Mouse (Mus musculus): ENCODE measurements at regions not wholly inside any gene's neighbourhood (a gene's known extent, or its start where the extent isn't known, plus 50 kb on each side); places are given as distances from the start of the nearest gene placed in this dataset.

DNA sequence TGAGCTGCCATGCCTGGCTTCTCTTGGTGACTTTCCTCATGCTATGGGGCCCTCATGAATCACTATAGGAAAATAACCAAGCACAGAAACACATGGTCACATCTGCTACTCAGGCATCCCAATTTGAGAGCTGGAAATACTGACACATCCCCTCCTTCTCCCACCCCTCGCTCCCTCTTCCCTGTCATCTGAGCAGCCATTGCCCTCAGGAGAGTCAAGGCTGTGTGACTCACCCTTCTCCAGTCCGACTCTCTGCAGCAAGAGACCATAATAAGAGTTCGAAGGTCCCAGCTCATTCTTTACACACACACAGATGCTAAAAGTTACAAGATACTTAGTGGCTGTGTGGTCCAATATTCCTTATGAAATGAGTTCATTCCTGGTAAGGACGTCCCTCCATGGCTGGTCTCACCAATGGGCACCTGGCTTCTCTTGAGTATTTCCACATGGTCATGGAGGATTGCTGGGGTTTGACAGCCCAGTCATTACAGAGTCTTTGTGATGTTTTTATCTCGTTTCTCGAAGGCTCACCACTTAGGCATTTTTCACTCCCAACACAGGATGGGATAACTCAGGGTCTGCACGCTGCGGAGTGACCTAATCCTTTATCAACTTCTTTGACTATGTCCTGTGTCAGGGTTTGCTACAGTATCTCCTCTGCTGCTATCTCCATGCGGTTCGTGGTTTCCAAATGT is 74.8 kb upstream of the Lnx1 start:
- Histone ChIP-seq H3K27me3 (replicated peaks) (no peaks in the 10 kb centered on the region), H3K4me1 (no peaks in the 10 kb centered on the region), H3K9ac (no peak overlapping the region), H3K27ac (no peak overlapping the region), H3K36me3 (replicated peaks) (no peaks in the 10 kb centered on the region), H3K4me3 (no peak overlapping the region), H3K9me3 (no peaks in the 10 kb centered on the region), H3K4me2 (no peak overlapping the region)
- WGBS, result 87% methylated on average over 10 of the region's 10 CpGs
- ATAC-seq (replicated peaks), result no peak

- no peak for ATAC-seq (replicated peaks)
- Histone ChIP-seq H3K4me2 (no peak overlapping the region), H3K36me3 (replicated peaks) (no peaks in the 10 kb centered on the region), H3K4me1 (no peaks in the 10 kb centered on the region), H3K9me3 (no peaks in the 10 kb centered on the region), H3K27me3 (replicated peaks) (no peaks in the 10 kb centered on the region), H3K4me3 (no peak overlapping the region), H3K27ac (no peak overlapping the region), H3K9ac (no peak overlapping the region)
- WGBS, result 85% methylated on average over 3 of the region's 3 CpGs
Measured at GRCm38 (mm10) chr5:74776081-74776480, 73.4 kb upstream of the Lnx1 start.

- no peaks in the 10 kb centered on the region for H3K9me3 ChIP-seq
- no peak overlapping the region for H3K9ac ChIP-seq
- ATAC-seq (replicated peaks), result no peak
- H3K27me3 ChIP-seq (replicated peaks), result no peaks in the 10 kb centered on the region
- 85% methylated on average over 3 of the region's 3 CpGs for WGBS
- H3K36me3 ChIP-seq (replicated peaks), result no peaks in the 10 kb centered on the region
- no peaks in the 10 kb centered on the region for H3K4me1 ChIP-seq
- H3K27ac ChIP-seq, result no peak overlapping the region
- H3K4me3 ChIP-seq, result no peak overlapping the region
- no peak overlapping the region for H3K4me2 ChIP-seq
Measured at GRCm38 (mm10) chr5:74775596-74775995, 72.9 kb upstream of the Lnx1 start.

GRCm38 (mm10) chr5:74773558-74774429 is 71.1 kb upstream of the Lnx1 start:
- Histone ChIP-seq H3K4me3 (no peak overlapping the region), H3K27ac (no peak overlapping the region), H3K36me3 (replicated peaks) (no peaks in the 10 kb centered on the region), H3K9me3 (no peaks in the 10 kb centered on the region), H3K4me2 (no peak overlapping the region), H3K4me1 (no peaks in the 10 kb centered on the region), H3K9ac (no peak overlapping the region), H3K27me3 (replicated peaks) (no peaks in the 10 kb centered on the region)
- 88% methylated on average over 14 of the region's 14 CpGs for WGBS
- no peak for ATAC-seq (replicated peaks)

GRCm38 (mm10) chr5:74771121-74771520 is 68.4 kb upstream of the Lnx1 start:
- Histone ChIP-seq H3K9ac (no peak overlapping the region), H3K4me1 (no peaks in the 10 kb centered on the region), H3K36me3 (replicated peaks) (no peaks in the 10 kb centered on the region), H3K4me3 (no peak overlapping the region), H3K27ac (no peak overlapping the region), H3K9me3 (no peaks in the 10 kb centered on the region), H3K4me2 (no peak overlapping the region), H3K27me3 (replicated peaks) (no peaks in the 10 kb centered on the region)
- ATAC-seq (replicated peaks), result no peak
- WGBS, result 84% methylated on average over 7 of the region's 7 CpGs

GRCm38 (mm10) chr5:74769023-74769422 is 66.3 kb upstream of the Lnx1 start:
- no peak overlapping the region for H3K27ac ChIP-seq
- H3K4me2 ChIP-seq, result no peak overlapping the region
- no peak for ATAC-seq (replicated peaks)
- 81% methylated on average over 5 of the region's 5 CpGs for WGBS
- H3K9me3 ChIP-seq, result no peaks in the 10 kb centered on the region
- no peak overlapping the region for H3K4me3 ChIP-seq
- H3K9ac ChIP-seq, result no peak overlapping the region
- no peaks in the 10 kb centered on the region for H3K36me3 ChIP-seq (replicated peaks)
- H3K4me1 ChIP-seq, result no peaks in the 10 kb centered on the region
- H3K27me3 ChIP-seq (replicated peaks), result no peaks in the 10 kb centered on the region

DNA sequence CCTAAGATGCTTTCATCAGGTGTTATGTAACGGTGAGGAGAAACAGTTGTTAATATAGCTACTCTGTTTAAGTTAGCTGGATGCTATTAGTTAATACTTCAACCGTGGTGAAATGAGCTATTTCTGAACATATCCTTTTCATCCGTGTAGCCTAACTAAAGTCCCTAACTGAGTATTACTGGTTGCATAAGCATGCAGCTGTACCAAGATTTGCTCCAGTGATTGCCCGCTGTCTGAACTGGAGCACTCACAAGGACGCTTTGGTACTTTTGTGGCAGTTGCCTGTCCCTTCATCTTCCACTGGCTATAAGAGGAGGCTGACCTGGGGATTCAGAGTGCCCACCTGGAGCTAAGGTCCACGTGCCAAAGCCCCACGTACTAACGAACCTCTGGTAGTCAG is 65.3 kb upstream of the Lnx1 start:
- no peaks in the 10 kb centered on the region for H3K9me3 ChIP-seq
- no peak overlapping the region for H3K9ac ChIP-seq
- no peaks in the 10 kb centered on the region for H3K4me1 ChIP-seq
- WGBS, result 81% methylated on average over 8 of the region's 8 CpGs
- no peak for ATAC-seq (replicated peaks)
- H3K4me2 ChIP-seq, result no peak overlapping the region
- H3K27ac ChIP-seq, result no peak overlapping the region
- H3K27me3 ChIP-seq (replicated peaks), result no peaks in the 10 kb centered on the region
- no peak overlapping the region for H3K4me3 ChIP-seq
- no peaks in the 10 kb centered on the region for H3K36me3 ChIP-seq (replicated peaks)

DNA sequence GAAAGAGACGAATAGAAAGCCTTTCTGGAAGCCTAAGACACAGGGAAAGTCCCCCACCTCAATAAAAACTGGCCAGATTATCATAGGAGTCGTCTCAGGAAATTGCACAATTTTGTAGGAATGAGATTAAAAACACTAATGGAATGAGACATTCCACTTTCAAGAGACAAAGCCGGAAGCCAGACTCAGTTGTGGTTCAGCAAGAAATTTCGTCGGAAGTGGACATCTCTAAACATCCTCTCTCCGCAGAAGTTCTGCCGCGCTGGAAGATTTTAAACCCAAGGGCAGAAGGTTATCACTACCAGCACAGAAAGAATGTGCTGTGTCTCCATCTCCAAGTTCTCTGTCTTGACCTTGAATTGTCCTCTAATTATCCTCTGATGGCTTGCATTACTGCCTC is 63.5 kb upstream of the Lnx1 start:
- H3K4me3 ChIP-seq, result no peak overlapping the region
- no peaks in the 10 kb centered on the region for H3K4me1 ChIP-seq
- no peaks in the 10 kb centered on the region for H3K27me3 ChIP-seq (replicated peaks)
- ATAC-seq (replicated peaks), result no peak
- 89% methylated on average over 8 of the region's 8 CpGs for WGBS
- no peak overlapping the region for H3K27ac ChIP-seq
- no peaks in the 10 kb centered on the region for H3K36me3 ChIP-seq (replicated peaks)
- H3K4me2 ChIP-seq, result no peak overlapping the region
- H3K9ac ChIP-seq, result no peak overlapping the region
- no peaks in the 10 kb centered on the region for H3K9me3 ChIP-seq

- no peak overlapping the region for H3K27ac ChIP-seq
- no peak overlapping the region for H3K4me2 ChIP-seq
- WGBS, result 33% methylated on average over 9 of the region's 9 CpGs
Measured at GRCm38 (mm10) chr5:74765061-74765767, 62.5 kb upstream of the Lnx1 start.

GRCm38 (mm10) chr5:74757557-74757956 is 54.8 kb upstream of the Lnx1 start:
- H3K4me2 ChIP-seq, result no peak overlapping the region
- no peaks in the 10 kb centered on the region for H3K9me3 ChIP-seq
- H3K27ac ChIP-seq, result no peak overlapping the region
- no peaks in the 10 kb centered on the region for H3K4me1 ChIP-seq
- H3K9ac ChIP-seq, result no peak overlapping the region
- WGBS, result 90% methylated on average over 5 of the region's 5 CpGs
- no peaks in the 10 kb centered on the region for H3K36me3 ChIP-seq (replicated peaks)
- H3K27me3 ChIP-seq (replicated peaks), result no peaks in the 10 kb centered on the region
- no peak overlapping the region for H3K4me3 ChIP-seq
- no peak for ATAC-seq (replicated peaks)

More at GRCm38 (mm10) chr5:74765061-74765767, 62.5 kb upstream of the Lnx1 start:
- ATAC-seq (replicated peaks), result no peak
- no peaks in the 10 kb centered on the region for H3K36me3 ChIP-seq (replicated peaks)
- H3K4me3 ChIP-seq, result no peak overlapping the region
- no peaks in the 10 kb centered on the region for H3K4me1 ChIP-seq
- no peaks in the 10 kb centered on the region for H3K27me3 ChIP-seq (replicated peaks)
- H3K9ac ChIP-seq, result no peak overlapping the region
- H3K9me3 ChIP-seq, result no peaks in the 10 kb centered on the region

- Histone ChIP-seq H3K36me3 (replicated peaks) (no peaks in the 10 kb centered on the region), H3K4me2 (no peak overlapping the region), H3K9me3 (no peaks in the 10 kb centered on the region), H3K4me1 (no peaks in the 10 kb centered on the region), H3K4me3 (no peak overlapping the region), H3K27me3 (replicated peaks) (no peaks in the 10 kb centered on the region), H3K27ac (no peak overlapping the region), H3K9ac (no peak overlapping the region)
- no peak for ATAC-seq (replicated peaks)
- WGBS, result 89% methylated on average over 3 of the region's 3 CpGs
Measured at GRCm38 (mm10) chr5:74752961-74753360, 50.2 kb upstream of the Lnx1 start.

All from midbrain, embryonic 15.5 days (tissue).